Mouse (Mus musculus) yolk sac, embryonic 10.5 days (tissue): Measurements from ENCODE around the gene Dnaja3.
A peak's percentile ranks its signal among the peaks of the same experiment; 100 is the strongest.
"Not testable (repeated sequence)": the region's sequence is repeated elsewhere in the genome, so short reads cannot be mapped to it uniquely, and the experiment has no call there.

Experiments
- DNase-seq: peaks from one replicate; pipeline ENCODE4 v3.0.0-alpha.2; 2017; ENCODE audit warnings: low spot score

Dnaja3 gene

DNA sequence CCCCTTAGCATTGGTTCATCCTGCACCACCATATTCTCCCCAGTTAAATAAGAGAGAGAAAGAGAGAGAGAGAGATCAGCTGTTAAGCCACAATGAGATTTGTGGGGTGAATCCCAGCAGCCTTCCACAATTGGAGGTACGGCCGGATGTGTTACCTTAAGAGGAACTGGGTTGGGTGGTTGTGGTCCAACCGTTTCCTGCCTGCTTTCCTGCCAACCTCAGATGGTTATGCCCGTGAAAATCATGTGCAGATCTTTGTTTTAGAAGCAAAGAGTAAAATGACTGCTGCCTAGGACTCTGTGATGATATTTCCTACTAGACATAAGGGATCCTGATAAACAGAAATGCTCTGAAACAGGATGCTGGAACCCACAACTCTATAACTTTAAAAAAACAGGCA lies 34.3 kb downstream of the Dnaja3 start:
- no peak for DNase-seq

DNA sequence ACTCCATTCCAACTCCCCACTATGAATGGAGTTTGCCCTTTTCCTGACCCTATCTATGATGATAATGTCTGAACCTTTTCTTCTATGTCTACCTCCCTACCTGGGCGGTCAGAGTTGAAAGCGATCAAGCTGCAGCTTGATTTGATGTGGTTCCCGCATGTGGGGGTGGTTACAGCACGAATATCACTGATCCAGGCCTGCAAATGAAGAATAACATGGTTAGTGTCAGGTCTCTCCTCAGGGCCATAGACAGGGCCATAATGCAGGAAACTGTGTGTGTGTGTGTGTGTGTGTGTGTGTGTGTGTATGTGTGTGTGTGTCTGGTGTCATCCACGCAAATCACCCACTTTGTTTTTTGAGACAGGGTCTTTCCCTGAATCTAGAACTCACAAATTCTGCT lies 37.0 kb downstream of the Dnaja3 start:
- no peak for DNase-seq

DNA sequence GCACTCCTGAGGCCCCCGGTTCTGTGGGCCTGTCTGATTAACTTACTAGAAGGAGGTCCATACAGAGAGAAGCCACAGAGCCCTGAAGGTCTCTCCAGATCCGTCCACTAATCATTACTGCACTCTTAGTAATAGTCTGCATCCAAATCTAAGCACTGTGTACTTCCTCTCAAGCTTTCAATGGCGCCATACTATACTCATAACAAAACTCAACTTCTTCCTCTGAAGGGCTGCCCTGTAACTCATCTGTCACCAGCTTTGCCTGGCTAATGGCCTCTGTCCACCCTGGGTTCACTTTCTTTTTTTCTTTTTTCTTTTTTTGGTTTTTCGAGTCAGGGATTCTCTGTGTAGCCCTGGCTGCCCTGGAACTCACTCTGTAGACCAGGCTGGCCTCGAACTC lies 38.3 kb downstream of the Dnaja3 start:
- no peak for DNase-seq

DNA sequence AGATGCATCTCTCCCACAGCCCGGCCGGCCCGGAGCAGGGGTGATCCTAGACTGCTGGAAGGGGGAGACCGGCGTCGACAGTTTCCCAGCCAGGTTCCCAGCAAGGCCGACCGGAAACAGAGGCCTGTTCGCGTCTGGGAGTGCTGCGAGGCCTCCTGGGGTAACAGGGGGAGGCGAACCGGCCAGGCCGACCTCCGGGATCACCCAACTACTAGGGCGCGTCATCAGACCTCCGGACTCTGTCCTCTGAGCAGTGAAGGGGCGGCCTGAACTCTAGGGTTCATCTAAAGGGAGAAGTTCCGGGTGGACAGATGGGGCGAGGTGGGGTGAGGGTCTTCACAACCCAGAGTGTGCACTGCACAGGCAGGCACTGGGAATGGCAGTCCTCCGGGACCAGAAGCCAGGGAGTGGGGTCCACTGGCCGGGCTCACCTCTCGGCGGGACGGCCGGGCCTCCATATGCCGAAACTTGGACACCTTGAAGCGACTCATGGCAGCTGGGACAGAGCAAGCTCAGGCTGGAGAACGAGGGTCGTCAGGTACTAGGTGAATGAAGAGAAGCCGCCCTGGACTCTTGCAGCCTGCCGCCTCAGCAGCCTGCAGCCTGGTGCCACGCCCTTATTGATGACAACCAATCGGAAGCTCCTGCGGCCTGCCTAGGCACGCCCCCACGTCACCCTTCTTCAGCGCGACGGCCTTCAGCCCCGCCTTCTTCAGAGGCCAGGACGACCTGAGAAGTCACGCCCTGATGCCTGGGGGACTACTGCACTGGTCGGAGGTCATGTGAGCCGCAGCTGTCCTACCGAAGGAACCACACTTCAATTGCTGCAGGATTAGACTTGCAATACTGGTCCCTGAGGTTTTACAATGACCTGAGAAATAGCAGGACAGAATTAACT lies 39.6 kb downstream of the Dnaja3 start, which contains the start of gene Coro7:
Coro7 (minus strand) TSS at position 657 of the 898 bp plus-strand sequence.
- peak; percentile 96 for DNase-seq

DNA sequence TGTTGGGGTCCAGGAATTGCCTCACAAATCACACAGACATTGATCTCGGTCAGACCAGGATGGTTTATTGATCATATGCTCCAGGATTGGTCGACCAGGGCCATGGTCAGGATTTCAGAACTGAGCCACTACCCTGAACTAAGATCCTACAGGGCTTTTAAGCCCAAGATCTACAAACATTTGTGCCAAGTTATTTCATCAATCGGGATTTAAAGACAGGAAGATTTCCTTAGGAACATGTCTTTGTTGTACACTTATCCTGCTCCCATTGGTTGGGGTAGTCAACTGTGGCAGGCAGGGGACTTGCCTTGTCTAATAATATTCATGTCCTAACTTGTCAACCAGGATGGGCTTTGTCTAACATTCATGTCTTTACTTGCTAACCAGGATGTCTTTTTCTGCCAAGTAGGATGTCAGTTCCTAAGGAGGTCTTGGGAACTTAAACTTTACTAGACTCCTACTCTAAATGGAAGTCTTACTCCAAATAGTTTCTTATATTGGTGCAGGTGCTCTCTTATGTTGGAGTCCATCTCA lies 41.2 kb downstream of the Dnaja3 start:
- DNase-seq: not testable (repeated sequence)

DNA sequence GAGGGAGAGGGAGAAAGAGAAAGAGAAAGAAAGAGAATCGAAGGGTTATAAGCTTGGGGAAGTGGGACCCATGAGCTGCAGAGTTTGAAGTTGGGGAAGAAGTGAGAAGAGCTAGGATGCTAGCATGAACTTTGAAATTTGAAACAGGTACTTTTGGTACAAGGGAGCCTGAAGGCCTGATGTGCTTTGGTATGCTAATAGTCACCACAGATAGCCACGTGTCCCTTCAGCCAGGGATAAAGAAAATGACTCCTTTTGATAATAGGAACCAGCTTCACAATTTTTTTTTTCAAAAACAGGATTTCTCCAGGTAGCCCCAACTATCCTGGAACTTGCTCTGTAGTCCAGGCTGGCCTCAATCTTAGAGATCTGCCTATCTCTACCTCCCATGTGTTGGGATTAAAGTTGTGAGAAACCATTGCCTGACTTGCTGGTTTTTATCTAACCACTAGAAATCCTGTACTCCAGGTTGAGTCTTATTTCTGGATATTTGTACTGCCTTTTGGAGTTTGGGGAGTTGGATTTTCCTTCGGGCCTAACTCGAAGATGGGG lies 42.9 kb downstream of the Dnaja3 start:
- DNase-seq: no peak

DNA sequence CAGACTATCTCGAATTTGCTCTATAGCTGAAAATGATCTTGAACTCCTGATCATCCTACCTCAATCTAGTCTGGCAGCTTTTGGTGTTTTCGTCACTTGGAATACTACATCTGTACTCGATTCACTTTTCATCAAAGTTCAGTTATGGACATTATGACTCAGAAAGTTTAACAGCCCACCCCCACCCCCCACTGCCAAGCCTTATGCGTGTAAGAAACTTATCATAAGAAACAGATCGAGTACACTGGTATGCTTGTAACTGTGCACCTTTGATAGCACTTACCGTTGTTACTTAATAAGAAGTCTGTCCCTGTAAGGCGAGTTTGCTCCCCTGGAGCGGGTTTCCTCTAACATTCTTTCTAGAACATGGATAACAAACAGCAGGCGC lies 43.4 kb downstream of the Dnaja3 start:
- DNase-seq: no peak

DNA sequence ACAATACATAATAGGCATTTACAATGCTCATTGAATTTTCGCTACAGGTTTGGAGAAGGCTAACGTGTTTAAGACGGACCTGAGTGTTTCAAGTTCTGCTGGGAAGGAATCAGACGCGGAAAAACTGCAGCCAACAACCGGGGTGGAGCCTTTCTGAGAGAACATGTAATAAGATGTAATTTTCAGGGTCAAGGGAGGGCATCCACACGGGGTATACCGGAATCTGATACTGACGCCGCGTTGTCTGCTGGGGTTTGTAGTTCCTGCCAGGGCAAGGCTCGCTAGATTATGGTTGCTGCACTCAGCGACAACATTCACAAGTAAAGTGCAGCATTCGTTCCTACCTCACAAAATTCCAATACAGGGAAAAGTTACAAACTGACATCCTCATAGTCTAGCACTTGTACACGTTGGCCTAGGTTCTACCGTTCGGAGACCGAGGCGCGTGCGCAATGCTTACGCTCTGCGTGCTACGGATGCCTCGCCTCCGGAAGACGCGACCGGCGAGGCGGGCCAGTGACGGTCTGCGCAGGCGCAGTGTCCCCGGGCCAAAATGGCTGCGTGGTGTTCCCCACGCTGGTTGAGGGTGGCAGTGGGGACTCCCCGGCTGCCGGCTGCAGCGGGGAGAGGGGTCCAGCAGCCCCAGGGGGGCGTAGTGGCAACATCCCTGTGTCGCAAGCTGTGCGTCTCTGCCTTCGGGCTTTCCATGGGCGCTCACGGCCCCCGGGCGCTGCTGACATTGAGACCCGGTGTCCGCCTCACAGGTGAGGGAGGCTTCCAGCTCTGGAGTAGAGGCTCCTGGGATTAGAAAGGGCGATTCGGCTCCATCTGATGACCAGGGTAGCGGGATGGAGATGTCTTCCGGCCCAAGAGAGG lies 44.0 kb downstream of the Dnaja3 start:
- peak; percentile 93 for DNase-seq

DNA sequence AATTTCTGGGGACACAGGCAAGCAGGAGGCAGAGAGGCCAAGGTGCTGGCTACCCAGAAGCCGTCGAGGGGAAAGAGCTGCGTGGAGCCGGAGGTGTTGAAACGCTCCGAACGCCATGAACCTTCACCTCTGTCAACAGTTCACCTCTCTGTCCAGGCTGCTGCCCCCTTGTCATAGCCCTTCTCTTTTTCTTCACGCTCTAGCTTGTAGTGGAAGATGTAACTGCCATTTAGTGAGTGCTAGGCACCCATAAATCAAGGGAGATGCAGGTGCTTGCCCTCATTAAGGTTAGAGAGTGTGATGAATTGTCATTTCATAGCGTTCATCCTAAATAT lies 44.6 kb downstream of the Dnaja3 start:
- DNase-seq: no peak

DNA sequence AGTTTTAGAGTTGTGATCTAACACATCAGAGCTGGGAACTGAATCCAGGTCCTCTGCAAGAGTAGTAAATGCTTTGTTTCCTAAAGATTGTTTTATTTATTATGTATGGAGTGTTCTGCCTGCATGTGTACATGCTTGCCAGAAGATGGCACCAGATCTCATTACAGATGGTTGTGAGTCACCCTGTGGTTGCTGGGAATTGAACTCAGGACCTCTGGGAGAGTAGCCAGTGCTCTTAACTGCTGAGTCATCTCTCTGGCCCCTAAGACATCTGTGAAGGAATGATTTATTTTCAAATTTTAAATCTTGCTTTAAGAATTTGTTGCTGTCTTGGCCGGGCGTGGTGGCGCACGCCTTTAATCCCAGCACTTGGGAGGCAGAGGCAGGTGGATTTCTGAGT lies 49.6 kb downstream of the Dnaja3 start:
- DNase-seq: not testable (repeated sequence)

DNA sequence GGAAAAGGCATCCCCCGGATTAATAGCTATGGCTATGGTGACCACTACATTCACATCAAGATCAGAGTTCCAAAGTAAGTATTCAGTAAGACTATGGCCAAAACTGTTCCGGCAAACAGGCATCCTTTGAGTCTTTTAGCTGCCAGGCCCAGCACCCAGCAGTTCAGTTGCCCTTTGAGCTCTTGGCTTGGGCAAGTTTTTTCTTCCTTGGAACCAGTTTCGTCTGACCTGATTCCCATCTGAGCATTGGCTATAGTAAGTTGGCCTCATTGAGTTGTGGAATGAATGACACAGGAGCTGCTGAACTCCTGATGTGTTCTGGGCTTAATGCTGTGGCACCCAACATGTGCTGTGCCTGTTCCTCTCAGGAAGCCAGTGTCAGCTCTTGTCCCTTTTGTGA lies 61.4 kb downstream of the Dnaja3 start:
- DNase-seq: no peak

DNA sequence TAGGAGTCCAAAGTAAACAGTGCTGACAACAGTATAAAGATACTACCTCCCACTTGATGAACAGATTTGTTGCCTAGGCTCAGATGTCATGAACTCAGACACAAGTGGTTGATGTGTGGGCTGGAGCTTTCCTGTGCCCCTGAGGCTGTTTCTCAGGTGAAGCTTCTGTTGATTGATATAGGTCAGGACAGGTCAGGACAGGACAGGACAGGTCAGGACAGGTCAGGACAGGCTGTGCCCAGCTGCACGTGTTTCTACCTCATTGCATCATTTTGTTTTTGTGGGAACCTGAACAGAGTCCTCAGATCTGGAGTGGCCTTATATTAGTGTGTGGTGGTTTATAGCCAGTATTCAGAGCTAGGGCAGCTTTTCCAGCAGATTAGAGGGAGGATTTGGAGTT lies 62.9 kb downstream of the Dnaja3 start:
- peak; percentile 11 for DNase-seq

DNA sequence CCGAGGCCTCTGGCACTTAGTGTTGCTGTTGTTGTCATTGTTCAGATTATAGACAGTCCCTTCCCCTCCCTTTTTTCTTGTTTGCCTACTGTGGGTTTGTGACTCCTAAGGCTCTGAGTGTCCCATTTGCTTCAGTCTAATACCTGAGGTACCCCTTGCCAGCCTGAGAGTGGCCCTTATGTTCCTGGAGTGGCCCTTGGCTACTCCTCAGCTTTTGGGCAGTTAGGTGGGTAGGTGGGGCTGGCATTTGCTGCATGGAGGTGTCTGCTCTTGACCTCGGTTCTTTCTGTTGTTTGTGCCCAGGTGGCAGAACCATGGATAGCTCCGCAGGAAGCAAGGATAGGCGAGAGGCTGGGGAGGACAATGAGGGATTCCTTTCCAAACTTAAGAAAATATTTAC lies 65.8 kb downstream of the Dnaja3 start:
- no peak for DNase-seq

DNA sequence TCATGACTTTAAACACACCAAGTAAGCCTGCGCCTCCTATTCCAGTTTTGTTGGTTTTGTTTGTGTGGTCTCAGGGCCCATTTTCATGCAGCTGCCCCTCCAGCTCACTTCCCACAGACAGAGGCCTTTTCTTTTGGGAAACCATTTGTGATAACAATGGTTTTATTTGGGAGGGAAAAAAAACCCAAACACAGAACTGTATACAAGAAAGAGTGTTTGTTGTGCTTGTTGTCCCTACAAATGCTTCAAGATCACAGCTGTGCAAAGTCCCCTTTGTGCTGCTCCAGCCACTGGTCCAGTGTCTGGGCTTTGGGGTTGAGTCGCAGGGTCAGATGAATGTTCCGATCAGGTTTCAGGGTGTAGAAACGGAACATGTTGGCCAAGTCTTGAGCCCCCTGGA lies 71.4 kb downstream of the Dnaja3 start:
- DNase-seq: no peak

DNA sequence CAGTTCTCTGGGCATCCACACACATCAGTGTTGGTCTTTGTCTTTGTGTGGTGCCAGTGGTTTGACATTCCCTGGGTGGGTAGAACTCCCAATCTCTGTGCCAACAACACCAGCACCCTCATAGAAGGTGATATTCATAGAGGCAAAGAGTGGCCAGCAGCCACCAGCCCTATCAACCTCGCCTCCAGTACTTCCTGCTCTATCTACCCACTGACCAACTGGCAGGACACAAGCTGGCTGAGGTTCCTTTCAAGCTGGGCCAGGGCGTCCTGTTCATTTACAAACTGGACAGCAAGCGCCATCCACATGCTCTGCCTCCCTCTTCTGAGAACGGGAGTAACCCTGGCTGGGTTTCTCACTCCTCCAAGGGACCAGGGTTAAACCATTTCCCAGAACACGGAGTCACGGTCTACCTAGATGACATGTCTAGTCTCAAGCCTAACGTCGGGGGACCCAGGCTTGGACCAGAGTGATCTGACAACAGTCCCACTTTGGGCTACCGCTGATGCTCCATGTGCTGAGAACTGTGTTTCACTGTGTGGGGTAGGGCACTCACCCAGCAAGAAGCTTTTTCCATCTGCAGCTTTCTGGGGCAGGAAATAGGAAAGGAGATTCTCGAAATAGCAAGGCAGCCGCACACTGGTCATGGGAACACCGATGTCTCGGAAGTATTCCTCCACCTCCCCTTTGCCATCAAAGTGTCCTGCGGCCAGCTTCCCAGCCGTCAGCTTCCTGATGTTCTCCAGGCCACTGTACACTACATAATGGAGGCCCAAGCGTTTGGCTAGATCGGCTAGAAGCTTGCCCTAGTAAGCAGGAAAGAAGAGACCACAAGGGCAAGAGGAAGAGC lies 74.3 kb downstream of the Dnaja3 start:
- no peak for DNase-seq

DNA sequence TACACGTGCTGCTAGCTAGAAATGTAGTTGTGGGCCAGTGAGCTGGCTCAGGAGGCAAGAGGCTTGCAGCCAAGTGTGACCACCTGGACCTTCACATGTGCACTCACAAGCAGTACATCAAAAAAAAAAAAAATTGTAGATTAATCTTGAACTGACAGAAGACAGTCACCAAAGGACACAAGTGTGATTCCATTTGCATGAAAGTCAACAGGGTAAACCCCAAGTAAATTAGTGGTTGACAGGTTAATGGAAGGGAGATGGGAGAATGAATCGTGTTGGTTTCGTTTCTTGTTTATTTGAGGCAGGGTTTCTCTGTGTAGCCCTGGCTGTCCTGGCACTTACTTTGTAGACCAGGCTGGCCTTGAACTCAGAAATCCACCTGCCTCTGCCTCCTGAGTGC lies 78.1 kb downstream of the Dnaja3 start:
- DNase-seq: no peak

DNA sequence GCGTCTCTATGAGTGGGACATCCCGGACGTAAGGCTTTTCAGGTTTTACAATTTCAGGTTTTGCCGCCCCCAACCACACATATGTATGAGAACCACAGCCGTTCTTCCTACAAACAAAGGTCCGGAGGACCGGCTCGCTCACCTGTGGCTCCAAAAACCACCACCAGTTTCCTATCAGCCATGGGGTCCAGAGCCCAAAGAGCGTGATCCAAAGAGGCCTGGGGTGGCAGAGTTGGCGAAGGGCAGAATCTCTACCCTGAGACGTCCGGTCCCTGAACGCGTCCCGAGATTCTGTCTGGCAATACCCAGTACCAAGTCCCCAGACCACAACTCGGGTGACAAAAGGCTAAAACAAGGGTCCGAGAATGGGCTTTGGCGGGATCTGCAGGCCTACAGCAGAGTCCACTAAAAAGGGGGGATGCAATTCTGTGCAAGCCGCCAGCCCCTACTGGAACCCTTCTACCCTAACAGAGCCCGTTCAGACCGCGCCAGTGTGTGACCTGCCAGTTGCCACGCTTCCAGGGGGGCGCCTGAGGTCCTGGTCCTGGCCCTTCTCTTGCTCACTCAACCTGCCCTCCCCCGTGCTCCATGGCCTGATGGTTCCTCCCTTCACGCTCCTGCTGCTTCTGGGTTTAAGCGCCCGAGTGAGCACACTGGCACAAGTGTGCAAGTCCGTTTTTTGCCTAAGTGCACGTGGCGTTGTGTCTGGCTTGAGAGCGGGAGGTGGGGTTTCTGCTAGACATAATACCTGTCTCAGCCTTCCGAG lies 79.1 kb downstream of the Dnaja3 start, which contains the start of gene Nmral1:
Nmral1 (minus strand) TSS at position 604 of the 766 bp plus-strand sequence.
- peak; percentile 82 for DNase-seq

DNA sequence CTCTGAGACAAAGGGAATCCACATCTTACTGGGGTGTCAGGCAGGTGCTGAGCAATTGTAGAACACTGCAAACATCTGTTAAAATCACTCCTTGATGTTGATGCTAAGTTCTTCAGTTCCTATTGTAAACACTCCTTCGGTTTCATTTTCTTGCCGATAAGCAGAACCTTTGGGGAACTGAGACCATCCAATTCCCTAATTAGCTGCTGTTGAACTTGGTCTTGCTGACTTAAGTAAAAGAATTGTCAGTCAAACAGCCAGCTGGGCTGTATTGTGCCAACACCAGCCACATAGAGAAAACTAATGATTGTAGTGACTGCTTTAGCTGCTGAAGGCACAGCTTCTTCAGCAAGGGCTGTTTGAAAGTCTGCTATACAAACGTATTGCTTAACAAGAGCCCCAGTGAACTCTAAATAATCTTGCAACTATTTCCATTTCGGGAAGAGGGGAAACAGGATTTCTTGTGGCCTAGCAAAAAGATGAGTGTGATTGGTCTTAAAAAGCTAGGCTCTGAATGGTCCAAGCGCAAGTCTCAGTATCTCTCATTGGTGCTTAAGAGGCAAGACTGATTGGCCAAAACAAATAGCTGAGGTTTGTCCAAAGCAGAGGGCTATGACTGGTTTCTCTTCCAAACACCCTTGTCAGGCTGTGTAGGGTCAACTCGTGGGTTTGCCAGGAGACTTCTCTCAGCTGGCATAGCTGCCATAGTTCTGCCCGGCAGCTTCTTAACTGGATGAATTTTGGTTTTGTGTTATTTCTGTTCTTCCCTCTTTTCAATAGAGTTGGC lies 82.5 kb downstream of the Dnaja3 start:
- DNase-seq: no peak

DNA sequence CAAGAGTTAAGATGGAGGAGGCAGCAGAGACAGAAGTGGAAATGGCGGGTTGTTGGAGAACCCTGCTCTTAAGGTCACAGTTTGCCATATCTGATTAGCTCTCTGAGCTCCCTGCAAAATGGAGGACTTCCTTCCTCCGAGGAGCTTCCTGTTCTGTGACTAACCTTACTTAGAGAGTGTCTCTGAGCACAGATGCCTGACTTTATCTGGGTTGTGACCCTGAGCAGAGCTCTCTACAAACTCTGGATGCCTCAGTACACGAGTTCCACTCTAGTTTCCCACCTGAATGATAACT lies 83.1 kb downstream of the Dnaja3 start:
- DNase-seq: no peak

DNA sequence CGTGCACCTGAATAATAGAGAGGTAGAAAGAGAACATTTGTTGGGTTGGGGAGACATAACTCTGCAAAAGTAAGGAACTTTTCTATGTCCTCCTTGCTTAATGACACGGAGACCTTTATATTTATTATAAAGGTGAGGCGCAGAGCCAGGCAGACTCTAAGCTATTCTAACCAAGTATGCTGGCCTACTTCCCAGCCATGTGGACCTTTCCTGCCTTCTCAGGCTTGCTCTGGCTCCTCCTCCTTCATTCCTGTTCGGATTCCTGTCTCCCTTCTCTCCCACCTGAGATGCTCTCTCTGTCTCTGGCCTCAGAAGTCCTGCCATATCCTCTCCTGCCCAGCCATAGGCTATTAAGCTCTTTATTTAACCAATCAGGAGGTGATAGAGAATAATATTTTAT lies 85.5 kb downstream of the Dnaja3 start:
- no peak for DNase-seq
